Mouse (Mus musculus) right cerebral cortex, adult 2 months (tissue): Measurements from ENCODE around the gene Ccdc77.
A peak's percentile ranks its signal among the peaks of the same experiment; 100 is the strongest.

Experiments
- DNase-seq, 2 experiments: peaks; one replicate each; pipeline ENCODE4 v3.0.0; 2021 to 2022; ENCODE audit warnings: low spot score in 2 of 2

The Ccdc77 gene

DNA sequence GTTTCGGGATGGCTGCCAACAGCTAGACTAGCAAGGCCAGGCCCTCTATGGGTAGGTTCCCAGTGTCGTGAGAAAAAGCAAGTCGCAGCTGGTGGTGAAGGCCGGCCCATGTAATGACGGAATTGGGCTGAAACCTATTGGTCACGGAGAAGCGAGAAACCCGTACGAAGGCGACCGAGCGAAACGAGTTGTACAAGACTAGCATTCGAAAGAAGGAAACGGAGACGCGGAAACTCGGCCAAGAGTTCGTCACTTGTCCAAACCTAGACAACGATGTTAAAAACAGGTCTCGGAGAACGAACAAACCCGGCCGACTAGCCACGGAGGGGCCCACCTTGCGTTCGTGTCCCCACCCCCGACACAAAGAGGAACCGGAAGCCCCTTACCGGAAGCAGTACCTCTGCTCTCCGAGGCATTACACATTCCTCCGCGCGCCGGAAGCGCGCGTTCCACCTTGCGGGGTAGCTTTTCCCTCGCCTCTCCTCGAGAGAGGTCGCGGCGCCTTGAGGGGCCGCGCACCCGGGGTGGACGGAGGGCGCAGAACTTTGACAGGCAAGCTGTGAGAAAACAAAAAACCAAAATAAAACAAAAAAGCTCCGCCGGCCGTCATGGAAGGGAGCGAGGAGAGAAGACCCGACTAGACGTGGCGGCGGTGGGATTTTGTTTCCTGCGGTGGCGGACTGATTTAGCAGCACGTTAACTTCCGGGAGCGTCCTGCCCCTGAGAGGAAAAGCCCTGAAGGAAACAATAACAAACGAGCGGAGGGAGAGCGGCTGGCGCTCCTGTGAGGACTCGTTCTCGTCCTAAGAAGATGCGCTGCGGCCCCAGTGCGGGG is at the start of gene Ccdc77, which contains the start of gene Kdm5a:
Gene Ccdc77 (minus strand): TSS at position 687 of the 835 bp plus-strand sequence.
Gene Kdm5a (plus strand): TSS at position 437 of the 835 bp plus-strand sequence.
- DNase-seq = peak; percentile 94 to 95

DNA sequence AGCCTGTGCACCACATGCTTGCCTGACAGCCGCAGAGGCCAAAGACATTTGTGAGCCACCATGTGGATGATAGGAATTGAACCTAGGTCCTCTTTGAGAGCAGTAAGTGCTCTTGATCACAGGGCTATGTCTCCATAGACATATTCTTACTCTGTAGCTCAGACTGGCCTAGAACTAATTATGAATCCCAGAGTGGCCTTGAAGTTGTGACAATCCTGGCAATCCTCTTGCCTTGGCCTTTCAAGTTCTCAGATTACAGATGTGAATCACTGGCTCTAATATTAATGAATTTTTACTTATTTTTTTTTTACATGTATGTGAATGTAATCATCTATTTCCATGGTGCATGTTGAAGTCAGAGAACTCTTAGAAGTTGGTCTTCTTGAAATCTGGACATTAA is 39.8 kb upstream of the Ccdc77 start:
- DNase-seq = no peak

DNA sequence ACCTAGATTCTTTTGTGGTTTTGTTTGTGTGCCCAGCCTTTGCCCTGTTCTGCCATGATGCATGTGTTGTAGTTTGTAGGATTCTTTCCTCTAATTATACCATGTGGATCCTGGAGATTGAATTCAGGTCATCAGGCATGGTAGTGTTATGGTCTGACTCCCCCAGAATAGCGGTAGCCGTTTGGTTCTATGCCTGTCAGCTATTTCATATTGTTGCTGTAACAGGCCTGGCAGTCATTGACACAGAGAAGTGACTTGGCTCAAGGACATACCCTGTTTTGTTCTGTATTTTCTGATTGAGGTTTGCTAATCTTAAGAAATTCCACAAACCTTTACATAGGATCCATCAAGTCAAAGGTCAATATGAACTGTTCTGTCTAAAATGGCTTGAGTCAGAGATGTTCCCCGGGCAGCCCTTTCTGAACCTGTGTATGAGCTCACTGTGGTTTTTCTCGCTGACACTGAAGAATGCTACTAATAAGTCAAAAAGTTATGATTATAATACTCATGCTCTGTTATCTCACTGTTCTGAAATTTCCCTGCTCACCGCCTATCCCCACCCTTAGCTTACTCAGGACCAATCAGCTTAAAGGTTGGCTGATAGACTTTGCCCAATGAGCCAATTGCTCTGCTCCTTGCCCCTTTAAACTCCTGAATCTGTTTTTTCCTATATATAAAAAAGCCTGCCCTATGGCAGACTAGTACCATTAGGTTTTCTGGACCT is 31.6 kb upstream of the Ccdc77 start:
- no peak for DNase-seq

DNA sequence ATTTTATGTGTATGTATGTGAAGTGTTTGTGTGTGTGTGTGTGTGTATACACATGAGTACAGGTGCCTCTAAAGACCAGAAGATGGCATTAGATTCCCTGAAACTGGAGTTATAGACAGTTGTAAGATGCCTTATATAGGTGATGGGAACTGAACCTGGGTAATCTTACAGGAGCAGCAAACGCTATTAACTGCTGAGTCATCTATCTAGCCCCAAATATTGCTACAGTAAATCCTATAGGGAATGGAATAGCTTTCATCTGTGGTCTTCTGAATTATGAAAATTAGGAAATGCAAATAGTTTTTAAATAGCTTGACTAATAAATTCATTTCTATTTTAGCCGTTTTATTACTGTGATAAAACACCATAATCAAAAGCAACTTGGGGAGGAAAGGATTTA is 28.6 kb upstream of the Ccdc77 start:
- no peak for DNase-seq

DNA sequence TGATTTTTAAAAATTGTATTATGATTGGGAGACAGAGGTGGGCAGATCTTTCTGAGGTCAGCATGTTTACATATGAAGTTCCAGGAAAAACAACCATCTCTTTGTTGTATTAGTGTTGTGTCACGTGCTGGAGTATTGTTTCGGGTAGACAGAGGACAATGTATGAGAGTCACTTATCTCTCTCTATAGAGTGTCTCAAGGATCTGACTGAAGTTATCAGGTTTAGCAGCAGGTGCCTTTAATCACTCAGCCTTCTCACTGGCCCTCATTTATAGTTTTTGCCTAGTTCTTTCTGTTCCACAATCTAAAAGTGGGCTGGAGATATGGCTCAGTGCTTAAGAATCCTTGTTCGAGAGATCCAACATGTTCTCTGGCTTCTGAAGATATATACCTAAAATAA is 25.9 kb upstream of the Ccdc77 start:
- DNase-seq = no peak

DNA sequence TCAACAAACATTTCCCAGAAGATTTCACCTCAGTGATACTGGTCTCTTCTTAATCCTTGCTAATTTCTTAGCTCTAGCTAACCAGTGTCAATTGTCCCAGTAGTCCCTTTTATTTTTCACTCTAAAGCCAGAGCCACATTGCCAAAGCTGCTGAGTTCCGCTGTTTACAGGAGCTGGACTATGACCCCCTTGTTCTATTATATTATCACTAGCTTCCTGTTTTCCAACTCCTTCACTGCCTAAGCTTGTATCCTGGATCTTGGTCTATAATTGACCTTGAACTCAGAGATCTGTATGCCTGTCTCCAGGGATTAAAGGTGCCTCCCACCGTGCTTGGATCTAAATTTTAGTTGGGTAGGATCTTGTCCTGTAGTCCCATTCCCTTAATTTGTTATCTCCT is 12.6 kb upstream of the Ccdc77 start:
- DNase-seq = no peak

DNA sequence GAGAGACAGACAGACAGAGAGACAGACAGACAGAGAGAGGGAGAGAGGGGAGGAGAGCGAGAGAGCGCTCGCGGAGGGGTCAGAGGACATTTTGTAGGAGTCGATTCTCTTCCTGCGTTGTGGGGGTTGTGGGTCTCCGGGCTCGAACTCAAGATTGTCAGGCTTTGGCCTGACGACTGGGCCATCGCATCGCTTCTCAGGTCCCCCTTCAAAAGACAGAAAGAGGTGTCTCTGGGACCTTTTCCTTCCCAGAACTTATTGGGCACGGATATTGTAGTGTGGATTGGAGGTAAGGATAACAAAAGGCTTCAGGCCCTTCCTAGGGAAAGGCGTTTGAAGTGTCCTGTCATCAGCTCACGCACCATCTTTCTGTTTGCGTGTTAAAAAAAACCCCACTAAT is 877 bp upstream of the Ccdc77 start:
- DNase-seq = no peak

DNA sequence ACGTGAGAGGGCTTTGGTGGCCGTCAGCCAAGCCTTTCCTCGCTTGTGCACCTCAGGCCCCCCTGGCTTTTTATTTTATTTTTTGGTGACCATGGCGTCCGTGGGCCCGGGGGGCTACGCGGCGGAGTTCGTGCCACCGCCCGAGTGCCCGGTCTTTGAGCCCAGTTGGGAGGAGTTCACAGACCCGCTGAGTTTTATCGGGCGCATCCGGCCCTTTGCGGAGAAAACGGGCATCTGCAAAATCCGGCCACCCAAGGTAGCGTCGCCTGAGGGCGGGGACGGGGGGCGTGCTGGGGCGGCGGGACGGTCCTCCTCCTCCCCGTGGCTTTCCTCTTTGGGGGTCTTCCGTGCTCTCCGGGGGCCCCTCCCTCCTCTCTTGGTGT is 340 bp upstream of the Ccdc77 start:
- no peak for DNase-seq

DNA sequence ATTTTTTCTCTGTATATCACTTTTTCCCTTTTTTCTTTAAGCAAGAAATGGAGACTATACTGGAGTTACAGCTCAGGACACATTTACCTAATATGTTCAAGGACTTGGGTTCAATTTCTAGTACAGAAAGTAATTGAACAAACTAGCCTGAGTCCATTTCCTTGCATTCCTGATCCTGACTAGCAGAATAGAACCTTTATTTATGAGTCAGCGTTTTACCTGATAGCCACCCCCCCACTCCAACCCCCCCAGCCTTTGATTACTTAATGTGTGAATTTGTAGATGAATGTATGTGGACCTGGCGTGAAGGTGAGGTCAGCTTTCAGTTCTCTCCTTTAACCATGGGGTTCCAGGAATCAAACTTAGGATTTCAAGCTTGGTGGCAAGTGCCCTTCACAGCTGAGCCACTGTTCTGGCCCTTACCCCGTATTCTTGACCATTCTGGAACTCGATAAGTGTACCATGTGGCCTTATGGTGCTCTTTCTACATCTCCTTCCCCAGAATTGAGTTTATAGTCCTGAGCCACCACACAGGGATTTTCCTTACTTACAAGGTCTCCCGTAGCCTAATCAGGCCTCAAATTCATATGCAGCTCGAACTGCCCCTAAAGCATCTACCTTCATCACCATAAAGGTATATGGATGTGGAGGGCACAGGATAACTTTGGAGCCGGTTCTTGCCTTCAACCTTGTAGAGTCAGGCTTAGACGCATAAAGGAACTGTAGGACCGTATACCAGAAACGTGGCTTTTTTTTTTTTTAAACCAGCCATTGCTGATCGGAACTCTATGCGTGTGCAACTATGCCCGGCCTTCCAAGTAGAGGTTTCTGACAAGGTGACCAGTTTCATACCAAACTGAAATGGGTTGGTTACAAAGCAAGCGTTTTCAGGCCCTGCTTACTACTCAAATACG is 1.1 kb downstream of the Ccdc77 start:
- no peak for DNase-seq

DNA sequence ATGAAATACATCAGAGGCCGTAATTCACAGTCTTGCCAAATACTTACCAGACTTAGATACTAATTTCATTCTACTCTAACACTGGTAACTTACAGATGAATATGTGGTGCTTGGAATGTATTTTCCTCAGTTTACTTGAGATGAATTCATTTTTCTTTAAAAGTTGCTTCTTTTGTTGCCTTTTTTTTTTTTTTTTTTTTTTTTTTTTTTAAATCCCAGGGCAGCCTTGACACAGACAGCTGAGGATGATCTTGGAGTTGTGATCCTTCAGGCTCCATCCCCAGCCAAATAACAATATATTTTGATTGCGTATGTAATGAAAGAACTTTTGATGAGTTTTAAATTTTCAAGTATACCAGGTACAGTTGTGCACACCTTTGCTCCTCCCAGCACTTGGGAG is 2.0 kb downstream of the Ccdc77 start:
- no peak for DNase-seq

DNA sequence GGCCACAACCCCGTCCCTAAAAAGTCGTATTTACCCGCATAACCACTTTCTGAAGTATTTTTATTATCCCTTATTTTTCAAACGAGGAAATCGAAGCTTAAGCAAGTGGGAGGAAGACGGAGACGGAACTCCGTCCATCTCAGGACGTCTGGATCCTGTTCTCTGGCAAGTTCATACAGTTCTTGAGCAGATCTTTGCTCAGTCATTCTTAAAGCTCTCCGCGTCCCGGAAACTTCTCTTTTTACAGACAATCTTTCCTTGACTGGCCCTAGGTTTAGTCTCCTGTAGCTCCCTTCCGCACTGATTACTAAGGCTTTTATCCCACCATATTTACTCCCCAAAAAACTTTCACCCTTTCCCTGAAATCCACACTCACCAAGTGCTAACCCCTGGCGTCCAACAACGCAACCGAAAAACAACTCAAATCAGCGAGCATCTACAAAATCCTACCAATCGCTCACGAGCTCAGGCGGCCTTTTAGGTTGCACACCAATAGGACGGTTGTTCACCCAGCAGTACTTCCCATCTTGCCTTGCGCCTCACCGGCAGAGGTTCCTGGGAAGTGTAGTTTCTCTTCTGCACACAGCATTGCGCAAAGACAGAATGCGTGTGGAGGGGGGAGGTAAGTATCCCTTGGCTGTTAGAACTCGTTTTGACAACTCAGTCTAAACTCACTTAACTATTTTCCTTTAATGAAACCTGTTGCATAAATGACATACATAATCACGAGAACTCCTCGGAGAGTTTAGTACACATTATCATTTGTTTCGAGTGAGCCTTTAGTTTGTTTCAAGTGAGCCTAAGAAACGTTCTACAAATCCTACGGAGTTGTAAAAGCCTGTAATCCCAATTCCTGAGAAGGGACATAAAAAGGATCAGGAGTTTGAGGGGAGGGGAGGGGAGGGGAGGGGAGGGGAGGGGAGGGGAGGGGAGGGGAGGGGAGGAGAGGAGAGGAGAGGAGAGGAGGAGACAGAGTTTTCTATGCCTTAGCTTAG is 6.9 kb downstream of the Ccdc77 start:
- peak; percentile 85 to 88 for DNase-seq

DNA sequence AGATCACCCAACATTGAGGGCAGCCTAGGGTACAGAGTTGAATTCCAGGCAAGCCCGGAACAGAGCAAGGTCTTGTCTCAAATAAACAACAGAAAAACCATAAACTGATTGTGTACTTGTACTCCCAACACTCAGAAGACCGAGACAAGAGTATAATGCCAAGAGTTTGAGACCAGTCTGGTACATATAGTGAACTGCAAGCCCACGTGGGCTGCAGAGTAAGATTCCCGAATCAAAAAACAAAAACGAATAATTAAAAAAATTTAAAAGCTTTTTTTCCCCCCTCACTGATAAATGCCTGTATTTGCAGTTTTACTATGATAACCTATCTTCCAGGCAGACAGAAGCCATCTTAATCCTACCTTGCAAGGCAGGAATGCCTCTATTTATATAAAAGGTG is 7.7 kb downstream of the Ccdc77 start:
- DNase-seq = no peak

DNA sequence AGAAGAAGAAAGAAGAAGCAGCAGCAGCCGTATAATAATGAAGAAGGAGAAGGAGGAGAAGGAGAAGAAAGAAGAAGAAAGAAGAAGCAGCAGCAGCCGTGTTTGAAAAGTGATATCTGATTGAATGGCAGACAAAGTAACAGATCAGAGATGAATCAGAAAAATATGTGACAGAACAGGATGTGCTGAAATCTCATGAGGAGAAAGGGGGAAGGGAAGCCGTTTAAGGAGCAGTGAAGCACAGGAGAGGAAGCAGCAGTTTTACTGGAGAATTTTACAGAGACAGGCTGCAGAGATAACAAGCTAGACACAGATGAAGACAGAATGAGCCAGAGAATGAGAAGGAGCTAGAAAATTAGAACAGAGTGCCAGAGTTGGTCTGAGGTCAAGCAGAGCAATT is 15.2 kb downstream of the Ccdc77 start:
- DNase-seq = no peak

DNA sequence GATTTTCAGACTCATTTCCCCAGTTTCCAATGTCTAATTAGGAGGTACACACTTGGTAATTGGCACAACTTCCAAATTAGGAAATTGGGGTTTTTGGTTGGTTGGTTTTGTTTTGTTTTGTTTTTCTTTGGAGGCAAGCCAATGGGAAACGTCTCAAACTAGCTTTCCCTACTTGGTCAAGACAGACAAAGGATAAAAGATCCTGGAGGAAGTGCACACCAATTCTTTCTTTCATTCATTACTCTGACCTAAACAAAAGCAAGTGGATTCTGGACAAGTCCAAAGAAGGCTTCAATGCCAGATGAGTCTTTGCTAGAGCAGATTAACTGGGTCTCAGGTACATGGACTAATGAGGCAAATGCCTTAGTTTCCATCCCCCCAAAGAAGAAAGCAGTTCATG is 20.2 kb downstream of the Ccdc77 start:
- no peak for DNase-seq

DNA sequence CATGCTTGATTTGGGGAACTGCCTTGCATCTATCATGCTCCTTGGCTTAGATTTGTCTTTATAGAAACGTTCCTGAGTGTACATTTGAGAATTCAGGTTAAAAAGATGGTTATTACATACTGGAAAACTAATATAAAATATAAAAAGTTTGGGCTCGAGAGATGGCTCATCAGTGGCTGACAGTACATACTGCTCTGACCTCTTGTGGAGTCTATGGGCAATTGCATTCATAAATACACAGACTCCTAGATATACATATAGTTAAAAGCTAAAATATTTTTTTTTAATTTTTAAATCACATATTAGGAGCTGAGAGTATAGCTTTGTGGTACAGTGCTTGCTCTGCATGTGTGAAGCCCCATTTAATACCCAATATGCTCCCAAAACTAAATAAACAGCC is 31.8 kb downstream of the Ccdc77 start:
- no peak for DNase-seq

DNA sequence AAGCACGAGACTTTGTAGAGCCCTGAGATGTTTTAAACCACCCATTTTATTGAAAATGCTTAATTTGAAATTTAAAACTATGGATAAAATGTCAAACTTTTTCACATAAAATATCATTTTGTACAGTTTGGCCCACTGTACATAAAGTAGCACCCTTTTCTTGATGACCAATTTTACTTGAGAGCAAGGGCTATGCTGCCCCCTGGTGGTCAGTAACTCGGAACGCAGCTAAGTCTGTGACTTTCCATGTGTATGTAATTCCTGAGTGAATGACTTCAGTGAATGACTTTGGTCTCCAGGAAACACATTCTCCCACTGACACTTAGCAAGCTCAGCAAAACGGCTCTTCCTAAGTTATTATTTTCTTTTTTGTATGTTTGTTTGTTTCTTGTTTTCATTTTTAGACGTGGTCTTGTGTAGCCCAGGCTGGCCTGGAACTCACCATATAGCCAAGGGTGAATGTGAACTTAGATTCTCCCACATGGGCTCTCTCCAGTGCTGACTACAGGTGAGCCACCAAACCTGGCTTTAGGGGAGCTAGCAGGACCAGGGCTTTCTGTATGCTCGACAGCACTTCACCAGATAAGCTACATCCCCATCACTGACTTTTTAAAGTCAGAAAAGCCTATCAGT is 39.8 kb downstream of the Ccdc77 start:
- DNase-seq = peak; percentile 67 to 70

DNA sequence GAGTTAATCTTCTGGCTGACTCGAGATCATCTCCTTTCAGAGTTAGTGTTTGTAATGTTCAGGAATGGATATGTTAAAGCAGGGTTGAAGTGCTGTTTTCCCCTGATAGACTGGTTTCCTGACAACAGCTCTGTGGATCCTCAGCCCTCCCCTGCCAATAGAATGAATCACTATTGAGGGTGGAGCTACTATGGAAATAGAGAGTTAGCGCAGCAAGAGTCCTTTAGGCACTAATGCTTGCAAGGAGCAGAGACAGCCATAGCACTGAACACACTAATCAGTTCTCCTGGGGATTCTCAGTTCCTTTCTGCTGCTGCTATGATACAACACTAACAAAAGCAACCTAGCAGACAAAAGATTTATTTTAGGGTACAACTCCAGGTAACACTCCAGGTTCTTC is 43.8 kb downstream of the Ccdc77 start:
- no peak for DNase-seq

DNA sequence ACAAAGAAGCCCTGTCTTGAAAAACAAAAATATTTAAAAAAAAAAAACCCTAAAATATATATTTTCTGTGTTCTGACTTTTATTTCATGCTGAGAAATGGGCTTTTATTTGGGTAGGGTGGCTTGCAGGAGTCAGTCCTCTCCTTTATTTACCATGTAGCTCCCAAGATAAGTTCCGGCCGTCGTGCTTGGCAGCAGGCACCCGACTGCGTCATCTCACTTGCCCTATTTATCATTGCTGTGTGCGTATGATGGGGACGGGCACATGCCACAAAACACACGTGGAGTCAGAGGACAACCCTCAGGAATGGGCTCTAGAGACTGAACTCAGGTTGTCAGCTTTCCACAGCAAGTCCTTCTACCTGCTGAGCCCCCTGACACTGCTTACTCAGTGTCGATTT is 45.0 kb downstream of the Ccdc77 start:
- no peak for DNase-seq

DNA sequence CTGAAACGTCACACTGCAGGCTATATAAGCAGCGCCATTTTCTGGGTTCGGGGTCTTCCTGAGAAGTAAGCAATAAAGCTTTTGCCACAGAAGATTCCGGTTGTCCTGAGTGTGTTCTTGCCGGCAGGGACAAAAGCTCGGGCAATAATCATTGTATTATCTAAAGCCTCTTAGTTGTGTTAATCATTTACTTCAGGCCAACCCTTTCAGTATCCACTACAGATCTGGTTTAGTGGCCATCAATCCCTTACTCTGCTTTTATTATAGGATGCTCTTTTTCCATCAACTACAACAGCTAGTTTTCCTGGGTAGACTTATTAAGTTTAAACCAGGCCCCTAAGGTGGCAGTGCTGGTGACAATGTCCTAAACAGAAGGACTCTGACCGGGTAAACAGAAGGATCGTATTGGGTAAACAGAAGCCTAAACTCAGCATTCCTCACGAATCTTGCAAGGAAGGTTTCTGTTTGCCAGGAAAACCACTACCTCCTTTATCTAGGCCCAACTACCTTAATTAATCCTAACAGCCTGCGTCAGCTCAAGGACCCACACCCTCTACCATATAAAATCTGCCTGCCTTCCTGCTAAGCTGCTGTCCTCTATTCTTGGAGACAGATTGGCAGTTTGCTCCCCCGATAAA is 45.8 kb downstream of the Ccdc77 start:
- no peak for DNase-seq

DNA sequence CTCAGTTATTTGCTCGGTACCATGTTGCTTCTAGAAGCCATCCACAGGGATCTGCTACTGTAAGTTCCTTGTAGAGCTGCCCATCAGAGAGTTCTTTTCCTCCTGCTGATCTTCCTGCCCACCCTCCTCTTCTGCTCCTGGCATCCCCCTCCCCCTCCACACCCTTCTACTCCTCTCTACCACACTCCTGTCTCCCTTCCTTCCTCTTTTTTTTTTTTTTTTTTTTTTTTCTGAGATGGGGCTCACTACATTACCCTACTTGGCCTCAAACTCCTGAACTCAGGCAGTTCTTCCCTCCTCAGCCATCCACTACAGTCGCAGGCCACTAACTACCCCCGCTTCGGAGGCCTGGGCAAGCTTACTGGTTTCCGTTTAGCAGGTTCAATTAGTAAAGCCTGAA is 51.7 kb downstream of the Ccdc77 start:
- no peak for DNase-seq
